Mouse (Mus musculus) G1E (cell line): ENCODE results near the gene Uchl3. TPM values are rescaled to one million over a fixed set of nuclear protein-coding genes. Genes with fewer than 3 reads are reported as not detected.

Source experiments
- ATAC-seq: 2 replicates; pipeline ENCODE4 v1.8.0; 2016; ENCODE audit warnings: mild to moderate bottlenecking; ENCODE audit not compliant: insufficient number of reproducible peaks, poor library complexity, low FRiP score, severe bottlenecking; ENCODE audit errors: extremely low read depth
- DNase-seq: peaks from one replicate; pipeline ENCODE4 v3.0.0; 2012; ENCODE audit warnings: low spot score
- H3K27me3 ChIP-seq: 2 replicates; pipeline ENCODE4 v1.6.1; 2012; ENCODE audit warnings: mild to moderate bottlenecking, low read length, inconsistent platforms; ENCODE audit not compliant: insufficient read depth
- H3K36me3 ChIP-seq: replicated peaks from 2 replicates; pipeline ENCODE3; 2012; ENCODE audit warnings: mild to moderate bottlenecking, inconsistent platforms
- H3K4me1 ChIP-seq: 2 replicates; pipeline ENCODE4 v1.6.1; 2012; ENCODE audit warnings: low read depth, low read length, inconsistent platforms, mixed read lengths; ENCODE audit not compliant: insufficient read depth
- H3K4me3 ChIP-seq: 2 replicates; pipeline ENCODE4 v1.5.1; 2012; ENCODE audit warnings: low read depth, mild to moderate bottlenecking, inconsistent platforms, low read length, moderate library complexity, mixed read lengths
- H3K9me3 ChIP-seq: replicated peaks from 2 replicates; pipeline ENCODE4 v1.6.1; 2012; ENCODE audit warnings: inconsistent platforms
- CTCF ChIP-seq: IDR thresholded peaks from 2 replicates; pipeline ENCODE4 v1.5.1; 2012; ENCODE audit warnings: low read depth, low read length, inconsistent platforms, mixed read lengths
- GATA1 ChIP-seq: IDR thresholded peaks from 2 replicates; pipeline ENCODE4 v1.6.1; 2012; ENCODE audit warnings: borderline replicate concordance, low read length, inconsistent platforms, mixed read lengths
- GATA2 ChIP-seq: IDR thresholded peaks from 2 replicates; pipeline ENCODE4 v1.6.1; 2012; ENCODE audit warnings: low read depth, low read length, inconsistent platforms, borderline replicate concordance
- POLR2AphosphoS5 ChIP-seq: IDR thresholded peaks from 2 replicates; pipeline ENCODE4 v1.6.1; 2012; ENCODE audit warnings: low read depth, low read length, inconsistent platforms; ENCODE audit not compliant: insufficient replicate concordance
- TAL1 ChIP-seq: conservative IDR thresholded peaks from 2 replicates; pipeline ENCODE4 v1.6.1; 2012; ENCODE audit warnings: low read depth, low read length, inconsistent platforms, mixed read lengths
- polyA plus RNA-seq: library from polyadenylated mRNA; stranded (reverse); fragments of >175 nt; gene quantifications from 2 replicates; pipeline ENCODE4 v1.2.3, GENCODE M21; 2012
- total RNA-seq, 2 experiments: library from RNA; stranded (forward) in 1 of 2; stranded (reverse) in 1 of 2; fragments of 200-1000 nt in 1 of 2; fragments of >200 nt in 1 of 2; fragmentation: Nextera tagmentation in 1 of 2; gene quantifications; 2 replicates each; pipeline ENCODE4 v1.2.3; 2014 to 2017

Uchl3 gene
- total and polyA plus RNA-seq, 3 experiments = 20.2 to 80.9 (median 69.4) TPM

DNA sequence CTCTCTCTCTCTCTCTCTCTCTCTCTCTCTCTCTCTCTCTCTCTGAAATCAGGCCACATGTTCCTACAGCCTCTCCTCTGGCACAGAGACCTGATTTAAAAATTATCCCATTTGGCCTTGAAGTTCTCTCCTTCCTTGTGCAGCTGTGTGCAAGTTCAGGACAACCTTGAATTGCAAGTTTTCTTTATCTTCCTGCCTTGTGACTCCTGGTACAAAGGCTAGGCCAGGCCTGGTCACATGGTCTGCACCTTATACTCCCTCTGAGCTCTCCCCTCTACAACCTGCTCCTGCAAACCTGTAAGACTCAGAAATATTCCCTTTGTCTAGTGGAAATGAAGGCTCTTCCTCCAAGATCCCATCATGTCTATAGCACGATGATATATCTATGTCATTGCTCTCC lies 8.8 kb upstream of the Uchl3 start:
- Histone ChIP-seq H3K27me3 (peaks cover 16% of the 10 kb centered on the region; the same call in 1 of the 2 replicates), H3K4me3 (no peak overlapping the region), H3K9me3 (no peaks in the 10 kb centered on the region), H3K36me3 (no peaks in the 10 kb centered on the region), H3K4me1 (peaks cover 2% of the 10 kb centered on the region; the same call in 1 of the 2 replicates)
- TF ChIP-seq CTCF (no peak), POLR2AphosphoS5 (no peak), TAL1 (no peak), GATA1 (no peak), GATA2 (no peak)
- DNase-seq (no peak), ATAC-seq (no peak)

DNA sequence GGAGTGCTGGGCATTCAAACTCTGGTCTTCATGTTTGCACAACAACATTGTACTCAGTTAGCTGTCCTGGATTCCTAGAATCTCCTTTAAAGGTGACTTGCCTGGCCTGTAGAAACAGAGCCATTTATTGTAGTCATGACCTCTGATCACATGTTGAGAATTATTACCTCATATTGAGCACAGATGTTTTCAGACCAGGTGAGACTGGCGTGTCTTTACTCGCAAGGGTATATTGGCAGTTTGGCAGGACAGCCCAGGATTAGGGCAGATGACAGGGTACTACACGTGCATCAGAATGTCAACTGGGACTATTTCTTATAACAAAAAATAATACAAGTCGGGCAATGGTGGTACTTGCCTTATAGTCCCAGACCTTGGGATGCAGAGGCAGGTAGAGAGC lies 3.2 kb upstream of the Uchl3 start:
- peaks cover 18% of the 10 kb centered on the region; the same call in 1 of the 2 replicates for H3K27me3 ChIP-seq
- DNase-seq = no peak
- H3K36me3 ChIP-seq = no peaks in the 10 kb centered on the region
- no peak for TF ChIP-seq POLR2AphosphoS5
- H3K9me3 ChIP-seq = no peaks in the 10 kb centered on the region
- peaks cover 19% of the 10 kb centered on the region for H3K4me1 ChIP-seq
- ATAC-seq = no peak
- H3K4me3 ChIP-seq = no peak overlapping the region

DNA sequence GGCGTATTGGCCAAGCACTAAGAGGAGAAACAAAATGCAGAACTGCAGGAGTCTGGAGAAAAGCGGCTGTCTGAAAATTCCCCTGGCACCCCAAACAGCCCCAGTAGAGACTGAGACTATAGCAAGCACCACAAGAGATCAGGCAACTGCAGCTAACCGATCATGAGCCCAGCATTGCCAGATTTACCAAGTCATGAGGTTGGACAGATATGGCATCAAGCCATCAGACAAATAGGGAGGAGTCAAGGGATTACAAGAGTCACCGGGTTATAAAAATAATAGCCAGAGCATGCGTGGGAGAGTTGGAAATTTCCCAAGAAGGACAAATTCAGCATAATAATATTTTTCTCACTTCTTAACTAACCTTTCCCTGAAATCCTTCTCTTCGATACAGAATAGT lies 1.2 kb upstream of the Uchl3 start:
- DNase-seq (no peak), ATAC-seq (no peak)
- H3K4me3 ChIP-seq = no peak overlapping the region
- H3K4me1 ChIP-seq = peaks cover 28% of the 10 kb centered on the region
- no peak for TF ChIP-seq GATA1
- no peak for TF ChIP-seq TAL1
- no peak for TF ChIP-seq POLR2AphosphoS5
- TF ChIP-seq GATA2 = no peak
- no peak for TF ChIP-seq CTCF
- no peaks in the 10 kb centered on the region for H3K9me3 ChIP-seq
- peaks cover 9% of the 10 kb centered on the region for H3K36me3 ChIP-seq
- peaks cover 18% of the 10 kb centered on the region; the same call in 1 of the 2 replicates for H3K27me3 ChIP-seq

DNA sequence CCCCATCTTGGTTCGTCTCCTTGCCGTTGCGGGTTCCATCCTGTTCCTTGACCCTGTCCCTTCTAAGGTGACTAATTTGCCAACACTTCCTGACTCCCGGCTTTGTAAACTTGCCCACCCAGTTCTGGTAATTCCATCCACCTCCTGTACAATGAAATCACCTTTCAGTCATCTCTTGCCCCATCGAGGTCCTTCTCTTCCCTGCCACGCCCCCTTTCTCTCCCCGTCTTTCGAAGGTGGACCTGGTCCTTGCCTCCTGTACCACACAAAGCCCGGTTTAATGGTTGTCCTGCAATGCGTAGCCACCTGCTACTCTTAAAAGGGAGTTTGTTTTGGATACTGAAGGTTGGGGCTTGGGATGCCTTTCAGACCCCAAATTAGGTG lies 751 bp downstream of the Uchl3 start:
- peaks cover 19% of the 10 kb centered on the region for H3K36me3 ChIP-seq
- TF ChIP-seq GATA2 (no peak), CTCF (no peak), GATA1 (no peak), POLR2AphosphoS5 (no peak), TAL1 (no peak)
- peaks cover 10% of the 10 kb centered on the region; the same call in 1 of the 2 replicates for H3K27me3 ChIP-seq
- peak overlapping the region; percentile 84 for H3K4me3 ChIP-seq
- no peak for ATAC-seq
- DNase-seq = peak; percentile 28
- peaks cover 28% of the 10 kb centered on the region for H3K4me1 ChIP-seq
- H3K9me3 ChIP-seq = no peaks in the 10 kb centered on the region

DNA sequence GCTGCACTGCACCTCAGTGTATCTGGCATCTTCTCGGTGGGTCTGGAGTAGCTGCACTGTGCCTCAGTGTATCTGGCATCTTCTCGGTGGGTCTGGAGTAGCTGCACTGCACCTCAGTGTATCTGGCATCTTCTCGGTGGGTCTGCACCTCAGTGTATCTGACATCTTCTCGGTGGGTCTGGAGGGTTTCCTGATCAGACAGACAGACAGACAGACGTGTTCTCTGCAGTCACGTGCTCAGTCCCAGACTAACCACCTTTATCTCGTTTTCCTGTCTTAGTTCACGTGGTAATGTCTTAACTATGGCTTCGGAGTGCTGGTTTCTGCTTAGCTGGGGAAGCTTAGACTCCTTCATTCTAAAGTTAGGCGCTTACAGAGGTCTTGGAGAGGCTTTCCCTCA lies 2.5 kb downstream of the Uchl3 start:
- no peak for ATAC-seq
- peaks cover 35% of the 10 kb centered on the region for H3K36me3 ChIP-seq
- no peak overlapping the region for H3K4me3 ChIP-seq
- no peaks in the 10 kb centered on the region; the same call in 1 of the 2 replicates for H3K27me3 ChIP-seq
- H3K4me1 ChIP-seq = peaks cover 30% of the 10 kb centered on the region
- no peak for DNase-seq
- no peaks in the 10 kb centered on the region for H3K9me3 ChIP-seq
- TF ChIP-seq TAL1 (no peak), POLR2AphosphoS5 (no peak), GATA1 (no peak), GATA2 (no peak), CTCF (no peak)

DNA sequence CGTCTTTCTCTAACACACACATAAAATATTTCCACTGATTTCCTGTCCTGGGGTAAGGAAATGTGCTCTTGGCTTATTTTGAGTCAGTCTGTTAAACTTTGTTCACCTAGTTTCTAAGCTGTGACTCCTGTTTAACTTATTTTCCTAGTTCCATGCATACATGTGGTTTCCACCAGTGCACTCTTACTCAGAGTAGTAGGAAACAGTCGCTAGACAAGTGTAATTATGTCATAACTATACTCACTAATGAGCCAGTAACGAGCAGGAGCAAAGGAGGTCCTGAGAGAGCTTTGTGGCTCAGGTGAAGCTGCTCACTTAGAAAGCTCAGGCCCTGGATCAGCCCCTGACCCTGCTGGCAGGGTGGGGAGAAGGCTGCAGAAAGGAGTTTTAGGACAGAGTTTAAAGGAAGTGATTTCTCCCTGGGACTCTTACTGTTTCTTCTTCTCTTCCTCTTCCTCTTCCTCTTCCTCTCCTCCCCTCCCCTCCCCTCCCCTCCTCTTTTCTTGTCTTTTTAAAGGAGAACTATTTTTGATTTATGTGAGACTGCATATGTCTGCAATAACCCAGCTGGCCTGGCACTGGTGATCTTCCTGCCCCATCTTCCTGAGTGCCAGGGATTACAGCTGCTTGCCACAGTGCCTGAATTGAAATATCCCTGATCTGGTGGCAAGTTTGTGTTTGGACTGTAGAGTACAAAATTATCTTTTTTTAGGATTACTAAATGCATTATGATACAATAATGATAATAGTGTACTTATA lies 8.1 kb downstream of the Uchl3 start:
- Histone ChIP-seq H3K9me3 (no peaks in the 10 kb centered on the region), H3K4me1 (peaks cover 5% of the 10 kb centered on the region), H3K36me3 (peaks cover 58% of the 10 kb centered on the region), H3K4me3 (no peak overlapping the region), H3K27me3 (no peaks in the 10 kb centered on the region)
- TF ChIP-seq CTCF (no peak), POLR2AphosphoS5 (no peak), GATA1 (no peak), TAL1 (no peak), GATA2 (no peak)
- DNase-seq (no peak), ATAC-seq (no peak)
